Mouse (Mus musculus) heart, embryonic 16.5 days (tissue): ENCODE data around the gene Tspan9. TPM values are rescaled to one million over a fixed set of nuclear protein-coding genes. Genes with fewer than 3 reads are reported as not detected.

ENCODE experiments used
- ATAC-seq: fragments of 200-750 bp; cut with Nextera tagmentation; replicated peaks from 2 replicates; pipeline ENCODE4 v1.8.0; 2017; ENCODE audit warnings: moderate number of reproducible peaks; ENCODE audit not compliant: insufficient read depth, low FRiP score; ENCODE audit errors: extremely low read depth
- H3K27ac ChIP-seq: fragments of 300-500 bp; sonication (generic); 2 replicates; pipeline ENCODE4 v1.5.1; 2014; ENCODE audit warnings: mild to moderate bottlenecking, low read length, control low read depth, moderate library complexity
- H3K27me3 ChIP-seq: fragments of 300-500 bp; sonication (generic); 2 replicates; pipeline ENCODE4 v1.6.1; 2014; ENCODE audit warnings: low read length, mixed read lengths; ENCODE audit not compliant: control insufficient read depth, insufficient read depth
- H3K36me3 ChIP-seq: fragments of 300-500 bp; sonication (generic); 2 replicates; pipeline ENCODE4 v1.6.1; 2014; ENCODE audit not compliant: control insufficient read depth, insufficient read depth
- H3K4me1 ChIP-seq: fragments of 300-500 bp; sonication (generic); 2 replicates; pipeline ENCODE4 v1.6.1; 2014; ENCODE audit warnings: low read length, mixed read lengths; ENCODE audit not compliant: control insufficient read depth, insufficient read depth
- H3K4me2 ChIP-seq: fragments of 300-500 bp; sonication (generic); 2 replicates; pipeline ENCODE4 v1.6.1; 2014; ENCODE audit warnings: low read depth, mild to moderate bottlenecking, control low read depth, low read length
- H3K4me3 ChIP-seq: fragments of 300-500 bp; sonication (generic); 2 replicates; pipeline ENCODE4 v1.5.1; 2014; ENCODE audit warnings: mild to moderate bottlenecking, control low read depth, low read length
- H3K9ac ChIP-seq: fragments of 300-500 bp; sonication (generic); 2 replicates; pipeline ENCODE4 v1.6.1; 2014; ENCODE audit warnings: low read length, control low read depth
- H3K9me3 ChIP-seq: fragments of 300-500 bp; sonication (generic); replicated peaks from 2 replicates; pipeline ENCODE4 v1.6.1; 2016; ENCODE audit warnings: low read length; ENCODE audit not compliant: control insufficient read depth
- WGBS: fragments of 180-500 bp; shearing (Covaris S2); extraction: QIAGEN DNeasy Blood & Tissue Kit; methylation state at CpG from one replicate; pipeline ENCODE4 v1.1.7; 2014; 5-methylcytosine and 5-hydroxymethylcytosine counted together
- polyA plus RNA-seq: library from polyadenylated mRNA; unstranded; fragments of >200 nt; fragmentation: Nextera tagmentation; extraction: Ambion mirVana; gene quantifications from 2 replicates; pipeline ENCODE4 v1.2.1, GENCODE M21; 2015

Gene Tspan9
- polyA plus RNA-seq, 1 experiment from 2014 or later = 138 TPM

DNA sequence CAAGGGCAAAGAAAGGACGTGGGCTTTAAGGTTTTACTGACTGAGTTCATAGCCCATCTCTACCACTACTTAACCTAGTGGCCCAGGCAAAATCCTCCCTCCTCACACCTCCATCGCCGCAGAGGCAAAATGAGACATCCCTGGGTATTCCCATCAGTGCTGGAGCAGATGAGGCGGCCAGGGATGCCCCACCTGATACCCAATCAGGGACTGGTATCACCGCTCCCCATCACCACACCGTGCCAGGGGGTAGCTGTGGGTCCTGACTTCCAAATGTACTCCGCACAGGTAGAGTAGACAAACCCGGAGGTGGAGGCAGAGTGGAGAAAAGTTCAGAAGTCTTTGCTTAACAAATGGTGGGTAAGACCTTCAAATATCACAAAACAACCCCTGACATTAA, 117.4 kb downstream of the Tspan9 start:
- ATAC-seq = no peak
- H3K9ac ChIP-seq = no peak overlapping the region
- WGBS = 82% methylated on average over 8 of the region's 8 CpGs
- H3K27me3 ChIP-seq = no peaks in the 10 kb centered on the region
- no peak overlapping the region for H3K4me2 ChIP-seq
- no peak overlapping the region for H3K4me3 ChIP-seq
- H3K4me1 ChIP-seq = peaks cover 49% of the 10 kb centered on the region
- 0 out of 2 replicates have a peak overlapping the region, but pooled peaks have one; percentile 3 for H3K27ac ChIP-seq
- no peaks in the 10 kb centered on the region for H3K9me3 ChIP-seq
- peaks cover 3% of the 10 kb centered on the region; the same call in 1 of the 2 replicates for H3K36me3 ChIP-seq

GRCm38 (mm10) chr6:128025581-128025980, 117.8 kb downstream of the Tspan9 start:
- 0 out of 2 replicates have a peak, but pooled peaks have one; percentile 10 for ATAC-seq
- H3K9ac ChIP-seq = no peak overlapping the region
- H3K27ac ChIP-seq = 0 out of 2 replicates have a peak overlapping the region, but pooled peaks have one; percentile 3
- no peaks in the 10 kb centered on the region for H3K9me3 ChIP-seq
- no peak overlapping the region for H3K4me3 ChIP-seq
- H3K4me2 ChIP-seq = no peak overlapping the region
- WGBS = 71% methylated on average over 13 of the region's 13 CpGs
- peaks cover 49% of the 10 kb centered on the region for H3K4me1 ChIP-seq
- peaks cover 3% of the 10 kb centered on the region; the same call in 1 of the 2 replicates for H3K36me3 ChIP-seq
- H3K27me3 ChIP-seq = no peaks in the 10 kb centered on the region

DNA sequence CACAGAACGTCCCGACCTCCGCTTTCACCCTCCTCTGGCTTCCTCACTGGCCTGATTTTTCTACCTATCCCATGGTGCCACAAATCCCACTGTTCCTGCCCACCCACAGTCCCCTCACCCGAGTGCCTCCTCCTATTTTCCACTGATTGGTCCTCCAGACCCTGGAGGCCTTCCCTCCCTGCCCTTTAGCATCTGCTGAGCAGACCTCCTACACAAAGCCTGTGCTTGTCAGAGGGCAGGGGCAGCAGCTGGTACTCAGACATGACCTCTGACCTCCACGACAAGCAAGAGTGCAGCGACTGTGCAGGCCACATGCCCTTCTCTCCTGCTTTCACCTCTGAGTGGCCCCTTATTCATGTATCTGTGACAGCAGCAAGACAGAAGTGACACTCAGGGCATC, 121.2 kb downstream of the Tspan9 start:
- 56% methylated on average over 6 of the region's 6 CpGs for WGBS
- Histone ChIP-seq H3K4me3 (no peak overlapping the region), H3K9me3 (no peaks in the 10 kb centered on the region), H3K27me3 (no peaks in the 10 kb centered on the region), H3K4me1 (peaks cover 39% of the 10 kb centered on the region), H3K36me3 (peaks cover 3% of the 10 kb centered on the region; the same call in 1 of the 2 replicates), H3K9ac (no peak overlapping the region; the same call in 1 of the 2 replicates), H3K27ac (no peak overlapping the region), H3K4me2 (no peak overlapping the region)
- no peak for ATAC-seq

- H3K36me3 ChIP-seq = peaks cover 3% of the 10 kb centered on the region; the same call in 1 of the 2 replicates
- H3K27me3 ChIP-seq = no peaks in the 10 kb centered on the region
- no peak for ATAC-seq
- no peaks in the 10 kb centered on the region for H3K9me3 ChIP-seq
- peaks cover 39% of the 10 kb centered on the region for H3K4me1 ChIP-seq
- H3K27ac ChIP-seq = no peak overlapping the region
- H3K4me2 ChIP-seq = no peak overlapping the region
- WGBS = 53% methylated on average over 5 of the region's 5 CpGs
- H3K9ac ChIP-seq = no peak overlapping the region
- H3K4me3 ChIP-seq = no peak overlapping the region
Measured at GRCm38 (mm10) chr6:128021931-128022202, 121.5 kb downstream of the Tspan9 start.

DNA sequence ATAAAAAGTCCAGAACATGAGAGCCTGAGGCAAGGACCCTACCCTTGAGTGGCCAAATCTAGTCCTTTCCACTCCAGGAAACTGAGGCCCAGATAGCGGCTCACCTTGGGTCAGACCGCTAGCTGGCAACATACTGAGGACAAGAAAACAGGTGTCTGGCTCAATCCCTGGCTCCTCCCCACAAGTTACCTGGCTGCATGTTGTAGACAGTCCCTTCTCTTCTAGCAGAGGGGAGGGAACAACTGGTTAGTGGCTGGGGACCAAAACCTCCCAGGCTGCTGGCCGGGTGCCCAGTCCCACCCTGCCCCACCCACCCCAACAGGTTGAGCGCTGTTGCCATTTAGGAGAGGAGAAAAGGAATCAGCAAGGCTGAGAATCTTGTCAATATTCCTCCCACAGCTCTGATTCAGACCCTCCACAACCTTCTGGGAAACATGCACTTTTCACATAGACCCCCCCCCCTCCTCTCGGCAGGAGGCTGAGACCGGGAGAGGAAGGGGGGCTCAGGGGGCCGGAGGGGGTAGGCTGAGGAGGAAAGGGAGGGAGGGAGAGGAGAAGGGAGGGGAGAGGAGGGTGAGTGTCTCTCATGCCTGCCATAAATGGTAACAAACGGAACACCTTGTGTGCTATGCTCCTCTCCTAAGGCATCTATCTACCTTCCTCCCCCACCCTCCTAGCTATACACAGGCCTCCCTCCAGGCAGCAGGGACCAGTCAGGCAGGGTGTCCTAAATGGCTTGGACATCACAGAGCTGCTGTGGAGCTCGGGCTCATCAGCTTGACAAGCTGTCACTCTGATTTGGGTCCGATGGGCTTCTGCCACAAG, 122.1 kb downstream of the Tspan9 start:
- peaks cover 39% of the 10 kb centered on the region for H3K4me1 ChIP-seq
- H3K9ac ChIP-seq = no peak overlapping the region
- 31% methylated on average over 9 of the region's 10 CpGs for WGBS
- peak; percentile 16 for ATAC-seq
- H3K27ac ChIP-seq = peak overlapping the region; percentile 32; the same call in 1 of the 2 replicates
- H3K4me2 ChIP-seq = peak overlapping the region; percentile 24; the same call in 1 of the 2 replicates
- peaks cover 3% of the 10 kb centered on the region; the same call in 1 of the 2 replicates for H3K36me3 ChIP-seq
- H3K4me3 ChIP-seq = no peak overlapping the region
- no peaks in the 10 kb centered on the region for H3K27me3 ChIP-seq
- H3K9me3 ChIP-seq = no peaks in the 10 kb centered on the region

- Histone ChIP-seq H3K27ac (peak overlapping the region; percentile 36), H3K4me2 (no peak overlapping the region), H3K9me3 (no peaks in the 10 kb centered on the region), H3K9ac (0 out of 2 replicates have a peak overlapping the region, but pooled peaks have one; percentile 8), H3K4me1 (peaks cover 43% of the 10 kb centered on the region), H3K27me3 (no peaks in the 10 kb centered on the region), H3K36me3 (peaks cover 3% of the 10 kb centered on the region; the same call in 1 of the 2 replicates), H3K4me3 (no peak overlapping the region)
- 39% methylated on average over 8 of the region's 8 CpGs for WGBS
- peak; percentile 19; the same call in 1 of the 2 replicates for ATAC-seq
Measured at GRCm38 (mm10) chr6:128020521-128021057, 122.8 kb downstream of the Tspan9 start.

GRCm38 (mm10) chr6:128020053-128020452, 123.3 kb downstream of the Tspan9 start:
- Histone ChIP-seq H3K36me3 (peaks cover 3% of the 10 kb centered on the region; the same call in 1 of the 2 replicates), H3K4me2 (no peak overlapping the region), H3K27ac (peak overlapping the region; percentile 21; the same call in 1 of the 2 replicates), H3K9ac (no peak overlapping the region), H3K4me3 (no peak overlapping the region), H3K9me3 (no peaks in the 10 kb centered on the region), H3K4me1 (peaks cover 47% of the 10 kb centered on the region), H3K27me3 (no peaks in the 10 kb centered on the region)
- 80% methylated on average over 4 of the region's 4 CpGs for WGBS
- ATAC-seq = no peak

- no peaks in the 10 kb centered on the region for H3K9me3 ChIP-seq
- no peak overlapping the region for H3K27ac ChIP-seq
- H3K4me3 ChIP-seq = no peak overlapping the region
- H3K36me3 ChIP-seq = peaks cover 3% of the 10 kb centered on the region; the same call in 1 of the 2 replicates
- no peak overlapping the region for H3K4me2 ChIP-seq
- no peaks in the 10 kb centered on the region for H3K27me3 ChIP-seq
- 82% methylated on average over 7 of the region's 7 CpGs for WGBS
- no peak overlapping the region for H3K9ac ChIP-seq
- peaks cover 47% of the 10 kb centered on the region for H3K4me1 ChIP-seq
- ATAC-seq = no peak
Measured at GRCm38 (mm10) chr6:128019119-128019518, 124.3 kb downstream of the Tspan9 start.

GRCm38 (mm10) chr6:128015304-128015703, 128.1 kb downstream of the Tspan9 start:
- Histone ChIP-seq H3K27me3 (no peaks in the 10 kb centered on the region), H3K9ac (no peak overlapping the region), H3K36me3 (no peaks in the 10 kb centered on the region), H3K9me3 (no peaks in the 10 kb centered on the region), H3K27ac (no peak overlapping the region), H3K4me2 (no peak overlapping the region), H3K4me3 (no peak overlapping the region), H3K4me1 (peaks cover 48% of the 10 kb centered on the region)
- no peak for ATAC-seq
- WGBS = 74% methylated on average over 7 of the region's 7 CpGs
